Mouse (Mus musculus): ENCODE results near the gene Gm10310.
"Not testable (repeated sequence)": the region's sequence is repeated elsewhere in the genome, so short reads cannot be mapped to it uniquely, and the experiment has no call there.

GRCm38 (mm10) chr10:130004104-130004503 lies 19.2 kb upstream of the Gm10310 start:
- not testable (repeated sequence) for TF ChIP-seq CTCF, POLR2A (IDR thresholded peaks at IDR 0.05; ENCODE audit: insufficient read depth, low read depth, low read length)
